Mouse (Mus musculus) kidney, embryonic 16.5 days (tissue): Measurements from ENCODE around the gene Fcmr. TPM values are rescaled to one million over a fixed set of nuclear protein-coding genes. Genes with fewer than 3 reads are reported as not detected.
A peak's percentile ranks its signal among the peaks of the same experiment; 100 is the strongest.

Experiments
- ATAC-seq: fragments of 200-750 bp; cut with Nextera tagmentation; 2 replicates; pipeline ENCODE4 v1.8.0; 2017; ENCODE audit warnings: moderate TSS enrichment; ENCODE audit not compliant: low FRiP score, low TSS enrichment
- H3K27ac ChIP-seq: fragments of 300-500 bp; sonication (generic); 2 replicates; pipeline ENCODE4 v1.5.1; 2014; ENCODE audit warnings: low read length
- H3K27me3 ChIP-seq: fragments of 300-500 bp; sonication (generic); 2 replicates; pipeline ENCODE4 v1.6.1; 2014; ENCODE audit warnings: low read length, control low read depth, mixed read lengths; ENCODE audit not compliant: insufficient read depth
- H3K36me3 ChIP-seq: fragments of 300-500 bp; sonication (generic); 2 replicates; pipeline ENCODE4 v1.6.1; 2014; ENCODE audit warnings: low read length, control low read depth, mixed read lengths; ENCODE audit not compliant: insufficient read depth
- H3K4me1 ChIP-seq: fragments of 300-500 bp; sonication (generic); 2 replicates; pipeline ENCODE4 v1.6.1; 2014; ENCODE audit warnings: low read length, control low read depth, mixed read lengths; ENCODE audit not compliant: insufficient read depth
- H3K4me2 ChIP-seq: fragments of 300-500 bp; sonication (generic); replicated peaks from 2 replicates; pipeline ENCODE4 v1.6.1; 2014; ENCODE audit warnings: low read depth, low read length
- H3K4me3 ChIP-seq: fragments of 300-500 bp; sonication (generic); 2 replicates; pipeline ENCODE4 v1.5.1; 2014; ENCODE audit warnings: mild to moderate bottlenecking, low read length
- H3K9ac ChIP-seq: fragments of 300-500 bp; sonication (generic); replicated peaks from 2 replicates; pipeline ENCODE4 v1.6.1; 2014; ENCODE audit warnings: low read length
- H3K9me3 ChIP-seq: fragments of 300-500 bp; sonication (generic); 2 replicates; pipeline ENCODE4 v1.6.1; 2016; ENCODE audit warnings: low read length, control low read depth
- WGBS: fragments of 180-500 bp; shearing (Covaris S2); extraction: QIAGEN DNeasy Blood & Tissue Kit; methylation state at CpG from one replicate; pipeline ENCODE4 v1.1.7; 2014; 5-methylcytosine and 5-hydroxymethylcytosine counted together
- polyA plus RNA-seq: library from polyadenylated mRNA; unstranded; fragments of >200 nt; fragmentation: Nextera tagmentation; extraction: Ambion mirVana; gene quantifications from 2 replicates; pipeline ENCODE4 v1.2.1, GENCODE M21; 2015

The Fcmr gene
- polyA plus RNA-seq, 1 experiment from 2014 or later: 0.36 TPM

GRCm38 (mm10) chr1:130883146-130883545, 17.7 kb downstream of the Fcmr start:
- Histone ChIP-seq H3K4me1 (no peaks in the 10 kb centered on the region), H3K27ac (no peak overlapping the region), H3K36me3 (no peaks in the 10 kb centered on the region), H3K9me3 (no peaks in the 10 kb centered on the region), H3K4me3 (no peak overlapping the region), H3K4me2 (no peak overlapping the region), H3K9ac (no peak overlapping the region), H3K27me3 (peaks cover 22% of the 10 kb centered on the region)
- 81% methylated on average over 4 of the region's 4 CpGs for WGBS
- ATAC-seq: no peak

- Histone ChIP-seq H3K27ac (no peak within 1 kb of the TSS), H3K4me3 (no peak within 1 kb of the TSS), H3K27me3 (peaks cover 3% of the 10 kb centered on the region; the same call in 1 of the 2 replicates), H3K9ac (no peak within 1 kb of the TSS), H3K9me3 (no peaks in the 10 kb centered on the region), H3K36me3 (no peaks in the 10 kb centered on the region), H3K4me1 (no peaks in the 10 kb centered on the region), H3K4me2 (no peak within 1 kb of the TSS)
- ATAC-seq: no peak
Measured at GRCm38 (mm10) chr1:130887354-130887753, 21.9 kb downstream of the Fcmr start, which contains the start of gene Il24. Il24 (minus strand) TSS chr1:130887454.

- H3K4me2 ChIP-seq: no peak overlapping the region
- H3K9me3 ChIP-seq: no peaks in the 10 kb centered on the region
- no peak overlapping the region for H3K27ac ChIP-seq
- H3K27me3 ChIP-seq: no peaks in the 10 kb centered on the region
- WGBS: 79% methylated on average over 1 of the region's 1 CpGs
- no peak overlapping the region for H3K9ac ChIP-seq
- no peak for ATAC-seq
- H3K4me1 ChIP-seq: no peaks in the 10 kb centered on the region
- no peaks in the 10 kb centered on the region for H3K36me3 ChIP-seq
- H3K4me3 ChIP-seq: no peak overlapping the region
Measured at GRCm38 (mm10) chr1:130892446-130892845, 27.0 kb downstream of the Fcmr start.

GRCm38 (mm10) chr1:130893329-130894040, 28.0 kb downstream of the Fcmr start:
- H3K27ac ChIP-seq: 0 out of 2 replicates have a peak overlapping the region, but pooled peaks have one; percentile 18
- no peak overlapping the region for H3K4me3 ChIP-seq
- H3K9ac ChIP-seq: no peak overlapping the region
- H3K27me3 ChIP-seq: no peaks in the 10 kb centered on the region
- H3K4me2 ChIP-seq: no peak overlapping the region
- H3K36me3 ChIP-seq: no peaks in the 10 kb centered on the region
- H3K4me1 ChIP-seq: no peaks in the 10 kb centered on the region
- ATAC-seq: peak; percentile 65
- 29% methylated on average over 9 of the region's 9 CpGs for WGBS
- H3K9me3 ChIP-seq: no peaks in the 10 kb centered on the region

- Histone ChIP-seq H3K9ac (no peak overlapping the region), H3K4me1 (no peaks in the 10 kb centered on the region), H3K27me3 (no peaks in the 10 kb centered on the region), H3K4me2 (no peak overlapping the region), H3K4me3 (no peak overlapping the region), H3K36me3 (no peaks in the 10 kb centered on the region), H3K27ac (no peak overlapping the region), H3K9me3 (no peaks in the 10 kb centered on the region)
- 79% methylated on average over 6 of the region's 6 CpGs for WGBS
- ATAC-seq: no peak
Measured at GRCm38 (mm10) chr1:130894468-130894867, 29.0 kb downstream of the Fcmr start.

- Histone ChIP-seq H3K4me1 (no peaks in the 10 kb centered on the region), H3K36me3 (no peaks in the 10 kb centered on the region), H3K27ac (no peak overlapping the region), H3K9ac (no peak overlapping the region), H3K27me3 (no peaks in the 10 kb centered on the region), H3K4me2 (no peak overlapping the region), H3K9me3 (no peaks in the 10 kb centered on the region), H3K4me3 (no peak overlapping the region)
- WGBS: 79% methylated on average over 7 of the region's 7 CpGs
- ATAC-seq: no peak
Measured at GRCm38 (mm10) chr1:130902505-130902904, 37.0 kb downstream of the Fcmr start.

- no peak within 1 kb of the TSS for H3K27ac ChIP-seq
- no peaks in the 10 kb centered on the region for H3K27me3 ChIP-seq
- ATAC-seq: no peak
- 80% methylated on average over 12 of the region's 12 CpGs for WGBS
- H3K9ac ChIP-seq: no peak within 1 kb of the TSS
- H3K4me3 ChIP-seq: no peak within 1 kb of the TSS
- no peaks in the 10 kb centered on the region for H3K36me3 ChIP-seq
- no peak within 1 kb of the TSS for H3K4me2 ChIP-seq
- H3K9me3 ChIP-seq: no peaks in the 10 kb centered on the region
- no peaks in the 10 kb centered on the region for H3K4me1 ChIP-seq
Measured at GRCm38 (mm10) chr1:130911401-130912010, 46.0 kb downstream of the Fcmr start, which contains the start of gene Il20. Il20 (minus strand) TSS chr1:130911451.

- H3K9ac ChIP-seq: no peak overlapping the region
- no peaks in the 10 kb centered on the region for H3K27me3 ChIP-seq
- H3K27ac ChIP-seq: no peak overlapping the region
- no peaks in the 10 kb centered on the region for H3K9me3 ChIP-seq
- H3K4me2 ChIP-seq: no peak overlapping the region
- ATAC-seq: no peak
- 16% methylated on average over 1 of the region's 1 CpGs for WGBS
- no peak overlapping the region for H3K4me3 ChIP-seq
- no peaks in the 10 kb centered on the region for H3K4me1 ChIP-seq
- no peaks in the 10 kb centered on the region for H3K36me3 ChIP-seq
Measured at GRCm38 (mm10) chr1:130918323-130918980, 53.0 kb downstream of the Fcmr start.

- ATAC-seq: no peak
- H3K27me3 ChIP-seq: no peaks in the 10 kb centered on the region
- H3K27ac ChIP-seq: no peak overlapping the region
- no peak overlapping the region for H3K4me3 ChIP-seq
- no peaks in the 10 kb centered on the region for H3K4me1 ChIP-seq
- no peak overlapping the region for H3K4me2 ChIP-seq
- no peaks in the 10 kb centered on the region for H3K9me3 ChIP-seq
- H3K36me3 ChIP-seq: no peaks in the 10 kb centered on the region
- no peak overlapping the region for H3K9ac ChIP-seq
Measured at GRCm38 (mm10) chr1:130926484-130926883, 61.0 kb downstream of the Fcmr start.
